Mouse (Mus musculus): Measurements from ENCODE around the gene Rps6kc1. TPM values are rescaled to one million over a fixed set of nuclear protein-coding genes. Genes with fewer than 3 reads are reported as not detected.

Gene Rps6kc1
- total and polyA plus RNA-seq, 3 experiments = 7.8 to 18.0 (median 12.5) TPM

DNA sequence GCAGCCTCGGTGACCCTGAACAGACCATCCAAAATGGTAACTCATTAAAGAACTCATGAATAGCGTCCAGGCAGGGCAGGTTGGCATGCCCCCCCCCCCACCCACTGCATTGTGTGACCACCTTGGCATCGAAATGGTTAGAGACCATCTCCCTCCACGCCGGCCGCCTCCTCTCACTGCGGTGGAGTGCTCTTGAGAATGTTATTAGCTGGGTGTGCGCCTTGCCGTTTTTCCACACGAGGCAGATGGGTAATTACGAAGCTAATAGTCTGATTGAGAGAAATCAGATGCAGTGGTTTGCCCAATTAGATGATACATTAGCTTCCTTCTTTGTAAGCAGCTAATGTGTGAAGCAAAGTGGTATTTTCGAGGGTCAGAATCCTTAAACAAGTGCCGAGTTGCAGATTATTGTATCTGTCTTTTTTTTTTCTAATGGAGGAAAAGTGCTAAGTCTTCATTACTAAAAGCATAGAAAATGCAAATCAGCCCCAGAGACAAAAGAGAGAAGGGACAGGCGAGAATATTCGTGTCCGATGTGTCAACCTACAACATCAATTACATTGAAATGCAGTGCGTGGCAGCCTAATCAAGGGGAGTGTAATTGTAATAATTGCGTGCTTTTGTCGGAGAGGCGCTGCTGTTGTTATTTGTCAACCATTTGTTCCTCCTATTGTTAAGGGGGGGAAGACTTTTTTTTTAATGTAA is 257.4 kb downstream of the Rps6kc1 start:
- H3K79me2 ChIP-seq (replicated peaks; ENCODE audit: control insufficient read depth, extremely low read depth, insufficient read depth, poor library complexity, severe bottlenecking) = no peaks in the 10 kb centered on the region
- no peak overlapping the region for H3K4me3 ChIP-seq (replicated peaks in 1 of 3; ENCODE audit: low read depth in 2 of 3, low read length in 2 of 3, poor library complexity in 1 of 3)
- H3K27me3 ChIP-seq (replicated peaks) = peaks cover 7% of the 10 kb centered on the region
- no peaks in the 10 kb centered on the region for H3K36me3 ChIP-seq (replicated peaks in 1 of 2; ENCODE audit: control insufficient read depth in 1 of 2, insufficient read depth in 1 of 2, low read length in 1 of 2)
- H3K9ac ChIP-seq (ENCODE audit: insufficient read depth, low read depth) = no peak overlapping the region
- dilution Hi-C loops (cut with MboI; ENCODE audit: extremely low pct_ligation_motif_present, extremely low pct_unique_long_range_greater_than_20kb, low sequenced_read_pairs) = no loop called here
- DNase-seq (ENCODE audit: extremely low read depth) = no peak
- in situ Hi-C loops (cut with MboI; ENCODE audit: low pct_ligation_motif_present, low pct_unique_long_range_greater_than_20kb, low sequenced_read_pairs) = no loop called here
- no peak overlapping the region for H3K4me2 ChIP-seq (ENCODE audit: insufficient read depth, low read depth, poor library complexity, severe bottlenecking)
- H3K4me1 ChIP-seq (ENCODE audit: control insufficient read depth in 1 of 2, insufficient read depth in 2 of 2) = no peaks in the 10 kb centered on the region
- TF ChIP-seq CTCF (conservative IDR thresholded peaks at IDR 0.05 in 1 of 2, IDR thresholded peaks at IDR 0.05 in 1 of 2; ENCODE audit: low read depth in 2 of 2, low read length in 2 of 2) = no peak
- no peak for TF ChIP-seq KAT2A (IDR thresholded peaks at IDR 0.05; ENCODE audit: insufficient replicate concordance, low read length)
- no peak for TF ChIP-seq PAX5 (IDR thresholded peaks at IDR 0.05; ENCODE audit: low read length)
- no peak for TF ChIP-seq JUND (conservative IDR thresholded peaks at IDR 0.05; ENCODE audit: low read depth, low read length)
- no peak for TF ChIP-seq MAZ (IDR thresholded peaks at IDR 0.05; ENCODE audit: low read depth, low read length)
- no peak for TF ChIP-seq TBP (conservative IDR thresholded peaks at IDR 0.05; ENCODE audit: low read depth, low read length)
- TF ChIP-seq IRF4 (IDR thresholded peaks at IDR 0.05; ENCODE audit: low read depth, low read length) = no peak
- TF ChIP-seq ZKSCAN1 (IDR thresholded peaks at IDR 0.05; ENCODE audit: borderline replicate concordance, low read depth, low read length) = no peak
- no peak for TF ChIP-seq JUN (IDR thresholded peaks at IDR 0.05; ENCODE audit: insufficient read depth, low read depth, low read length)
- no peak for TF ChIP-seq GABPA (IDR thresholded peaks at IDR 0.05; ENCODE audit: insufficient replicate concordance, low read depth, low read length)
- no peak for TF ChIP-seq BHLHE40 (IDR thresholded peaks at IDR 0.05; ENCODE audit: low read depth, low read length)
- TF ChIP-seq USF2 (conservative IDR thresholded peaks at IDR 0.05; ENCODE audit: low read depth, low read length) = no peak
- no peak for TF ChIP-seq CHD2 (IDR thresholded peaks at IDR 0.05; ENCODE audit: low read length)
- no peak for TF ChIP-seq NRF1 (IDR thresholded peaks at IDR 0.05; ENCODE audit: low read depth, low read length)
- TF ChIP-seq SMC3 (IDR thresholded peaks at IDR 0.05; ENCODE audit: low read depth, low read length) = no peak
- TF ChIP-seq TCF12 (IDR thresholded peaks at IDR 0.05; ENCODE audit: low read depth, low read length) = no peak
- no peak for TF ChIP-seq POLR2A (IDR thresholded peaks at IDR 0.05; ENCODE audit: low read depth, low read length)
- H3K27ac ChIP-seq (ENCODE audit: insufficient read depth, low read depth) = no peak overlapping the region
- no peaks in the 10 kb centered on the region for H3K9me3 ChIP-seq (replicated peaks; ENCODE audit: low read length)

GRCm38 (mm10) chr1:190653081-190653480 is 258.5 kb downstream of the Rps6kc1 start:
- DNase-seq (ENCODE audit: extremely low read depth) = no peak
- H3K4me1 ChIP-seq (ENCODE audit: control insufficient read depth in 1 of 2, insufficient read depth in 2 of 2) = no peaks in the 10 kb centered on the region
- H3K36me3 ChIP-seq (replicated peaks in 1 of 2; ENCODE audit: control insufficient read depth in 1 of 2, insufficient read depth in 1 of 2, low read length in 1 of 2) = no peaks in the 10 kb centered on the region
- H3K27ac ChIP-seq (ENCODE audit: insufficient read depth, low read depth) = no peak overlapping the region
- H3K4me3 ChIP-seq (replicated peaks in 1 of 3; ENCODE audit: low read depth in 2 of 3, low read length in 2 of 3, poor library complexity in 1 of 3) = no peak overlapping the region
- in situ Hi-C loops (cut with MboI; ENCODE audit: low pct_ligation_motif_present, low pct_unique_long_range_greater_than_20kb, low sequenced_read_pairs) (no loop called here), dilution Hi-C loops (cut with MboI; ENCODE audit: extremely low pct_ligation_motif_present, extremely low pct_unique_long_range_greater_than_20kb, low sequenced_read_pairs) (no loop called here)
- H3K79me2 ChIP-seq (replicated peaks; ENCODE audit: control insufficient read depth, extremely low read depth, insufficient read depth, poor library complexity, severe bottlenecking) = no peaks in the 10 kb centered on the region
- H3K4me2 ChIP-seq (ENCODE audit: insufficient read depth, low read depth, poor library complexity, severe bottlenecking) = no peak overlapping the region
- H3K9ac ChIP-seq (ENCODE audit: insufficient read depth, low read depth) = no peak overlapping the region
- TF ChIP-seq TCF12 (IDR thresholded peaks at IDR 0.05; ENCODE audit: low read depth, low read length) (no peak), SIN3A (IDR thresholded peaks at IDR 0.05; ENCODE audit: low read length) (no peak), ELF1 (IDR thresholded peaks at IDR 0.05; ENCODE audit: low read depth, low read length) (no peak), BHLHE40 (IDR thresholded peaks at IDR 0.05; ENCODE audit: low read depth, low read length) (no peak), MYC (IDR thresholded peaks at IDR 0.05; ENCODE audit: low read depth, low read length) (no peak), MAFK (IDR thresholded peaks at IDR 0.05; ENCODE audit: insufficient replicate concordance, low read length) (no peak), MEF2A (IDR thresholded peaks at IDR 0.05; ENCODE audit: borderline replicate concordance, low read depth, low read length) (no peak), ETS1 (conservative IDR thresholded peaks at IDR 0.05; ENCODE audit: low read depth, low read length) (no peak), RCOR1 (conservative IDR thresholded peaks at IDR 0.05; ENCODE audit: low read depth, low read length) (no peak), ZNF384 (IDR thresholded peaks at IDR 0.05; ENCODE audit: low read depth, low read length) (no peak), UBTF (IDR thresholded peaks at IDR 0.05; ENCODE audit: low read depth, low read length) (no peak), USF1 (IDR thresholded peaks at IDR 0.05; ENCODE audit: low read depth, low read length) (no peak), JUN (IDR thresholded peaks at IDR 0.05; ENCODE audit: insufficient read depth, low read depth, low read length) (no peak), SMC3 (IDR thresholded peaks at IDR 0.05; ENCODE audit: low read depth, low read length) (no peak), NELFE (IDR thresholded peaks at IDR 0.05; ENCODE audit: low read depth, low read length) (no peak), KAT2A (IDR thresholded peaks at IDR 0.05; ENCODE audit: insufficient replicate concordance, low read length) (no peak), IRF4 (IDR thresholded peaks at IDR 0.05; ENCODE audit: low read depth, low read length) (no peak), CHD2 (IDR thresholded peaks at IDR 0.05; ENCODE audit: low read length) (no peak), ZKSCAN1 (IDR thresholded peaks at IDR 0.05; ENCODE audit: borderline replicate concordance, low read depth, low read length) (no peak), ZMIZ1 (IDR thresholded peaks at IDR 0.05; ENCODE audit: low read depth, low read length) (no peak)
- H3K9me3 ChIP-seq (replicated peaks; ENCODE audit: low read length) = no peaks in the 10 kb centered on the region
- peaks cover 7% of the 10 kb centered on the region for H3K27me3 ChIP-seq (replicated peaks)

All from CH12.LX (cell line).